Mouse (Mus musculus): ENCODE data around the gene Lsp1.

Lsp1 gene

GRCm38 (mm10) chr7:142460636-142461077, at the start of gene Lsp1:
Gene Lsp1 (plus strand): TSS chr7:142460809.
- DNase-seq (ENCODE audit: low read depth, low spot score) = no peak

DNA sequence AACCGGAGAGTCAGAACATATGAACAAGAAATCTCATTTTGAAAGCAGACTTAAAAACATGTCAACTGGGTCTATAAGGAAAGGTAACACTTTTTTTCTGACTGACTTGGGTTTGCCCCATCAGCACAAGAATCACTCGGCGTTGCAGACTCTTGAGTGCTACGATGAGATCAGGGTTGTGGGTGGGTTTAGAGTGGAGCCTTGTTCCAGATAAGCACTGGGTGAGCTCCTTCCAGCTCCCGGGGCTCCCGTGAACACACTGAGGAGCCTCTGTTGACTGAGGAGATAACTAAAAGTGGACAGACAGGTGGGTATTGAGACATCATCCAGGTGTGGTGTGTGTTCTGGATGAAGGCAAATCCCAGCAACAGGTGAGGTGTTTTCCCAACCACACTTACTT, 47.3 kb upstream of the Lsp1 start:
- DNase-seq (ENCODE audit: low read depth, low spot score) = no peak

DNA sequence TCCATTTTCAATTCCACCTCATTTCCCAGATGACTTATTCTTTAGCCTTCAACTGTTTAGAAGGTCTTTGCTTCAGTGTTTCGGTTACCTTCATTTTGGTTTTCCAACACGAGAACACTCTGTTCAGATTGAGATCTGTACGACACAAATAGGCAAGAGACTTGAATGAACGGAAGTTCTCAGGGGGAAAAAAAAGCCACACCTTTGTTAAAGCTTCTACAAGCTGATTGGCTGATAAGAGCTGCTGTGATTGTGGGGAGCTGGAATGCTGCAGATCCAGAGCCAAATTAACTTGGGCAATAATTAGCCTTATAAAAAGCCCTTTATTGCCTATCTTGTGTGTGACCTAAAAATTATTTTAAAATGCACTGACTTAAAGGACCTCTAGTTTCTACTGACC, 45.3 kb upstream of the Lsp1 start:
- DNase-seq (ENCODE audit: low read depth, low spot score) = no peak

- DNase-seq (ENCODE audit: low read depth, low spot score) = no peak
These were observed 44.4 kb upstream of the Lsp1 start for GRCm38 (mm10) chr7:142416225-142416624.

DNA sequence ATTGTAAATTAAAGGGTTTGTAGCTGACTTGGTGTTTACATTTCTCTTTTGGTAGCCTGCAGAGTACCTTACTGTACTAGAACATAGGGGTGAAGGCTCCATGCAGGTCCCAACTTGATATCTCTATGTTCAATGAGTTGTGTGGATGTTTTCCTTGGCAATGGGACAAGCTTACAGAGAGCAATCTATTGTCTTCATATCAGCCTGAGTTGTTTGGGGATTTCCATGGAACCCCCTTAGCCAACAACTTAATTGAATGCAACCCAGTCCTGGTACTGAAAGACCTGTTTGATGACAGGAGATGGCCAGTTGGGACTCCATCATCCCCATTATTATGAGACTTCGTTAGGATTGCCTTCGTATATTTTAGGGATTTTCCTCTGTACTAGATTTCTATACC, 42.6 kb upstream of the Lsp1 start:
- no peak for DNase-seq (ENCODE audit: low read depth, low spot score)

DNA sequence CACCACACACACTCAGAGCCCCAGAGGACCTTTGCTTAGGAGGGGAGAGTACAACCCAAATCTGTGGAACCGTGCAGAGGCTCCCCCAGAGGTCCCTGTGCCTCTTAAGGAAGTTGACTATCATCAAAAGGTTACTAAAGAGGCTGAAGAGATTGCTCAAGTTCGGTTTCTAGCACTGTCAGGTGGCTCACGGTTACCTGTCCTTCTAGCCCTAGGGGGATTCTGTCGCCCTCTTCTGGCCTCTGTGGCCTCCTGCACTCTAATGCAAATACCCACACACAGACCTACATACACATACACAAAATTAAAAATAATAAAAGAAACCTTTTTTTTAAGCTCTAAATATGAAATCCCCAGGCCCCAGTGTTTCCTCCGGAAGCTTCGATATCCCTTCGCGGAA, 41.9 kb upstream of the Lsp1 start:
- DNase-seq (ENCODE audit: low read depth, low spot score) = no peak

- DNase-seq (ENCODE audit: low read depth, low spot score) = no peak
These were observed 40.7 kb upstream of the Lsp1 start for GRCm38 (mm10) chr7:142419887-142420286.

DNA sequence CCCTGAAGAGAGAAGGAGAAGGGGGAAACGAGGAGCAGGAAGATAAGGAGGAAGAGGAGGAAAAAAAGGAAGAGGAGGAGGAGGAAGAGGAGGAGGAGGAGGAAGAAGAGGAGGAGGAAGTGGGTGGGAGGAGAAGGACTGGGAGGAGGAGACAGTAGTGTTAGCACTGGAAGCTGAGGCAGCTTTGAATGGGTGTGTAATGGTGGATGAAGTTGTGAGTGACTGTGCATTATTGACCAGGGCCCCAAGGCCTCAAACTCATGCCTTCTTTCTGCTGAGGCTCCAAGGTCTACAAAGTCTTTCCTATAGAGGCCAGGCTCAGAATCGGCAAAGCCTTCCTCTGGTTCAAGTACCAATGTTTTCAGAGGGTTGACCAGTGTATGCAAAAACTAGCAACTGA, 38.8 kb upstream of the Lsp1 start:
- DNase-seq (ENCODE audit: low read depth, low spot score) = no peak

GRCm38 (mm10) chr7:142425641-142426213, 34.9 kb upstream of the Lsp1 start:
- DNase-seq (ENCODE audit: low read depth, low spot score) = no peak

DNA sequence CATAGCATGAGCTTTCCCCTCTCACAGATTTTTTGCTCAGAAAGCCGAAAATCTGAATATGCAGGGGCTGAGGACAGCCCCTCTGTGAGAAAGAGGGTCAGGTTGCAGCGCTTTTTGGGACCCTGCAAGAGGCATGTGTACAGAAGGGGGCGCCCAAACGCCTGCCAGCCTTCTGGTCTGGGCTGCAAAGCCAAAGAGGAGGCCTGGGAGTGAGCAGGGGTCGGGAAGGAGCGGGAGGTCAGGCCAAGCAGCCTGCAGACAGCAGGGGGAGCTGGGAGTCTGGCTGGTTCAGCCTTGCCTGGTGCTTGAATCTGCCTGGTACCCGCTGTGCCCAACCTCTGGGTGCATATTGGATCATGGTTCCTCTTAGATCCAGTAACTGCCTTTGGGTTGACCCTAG, 32.4 kb upstream of the Lsp1 start:
- peak; percentile 86 for DNase-seq (ENCODE audit: low read depth, low spot score)

DNA sequence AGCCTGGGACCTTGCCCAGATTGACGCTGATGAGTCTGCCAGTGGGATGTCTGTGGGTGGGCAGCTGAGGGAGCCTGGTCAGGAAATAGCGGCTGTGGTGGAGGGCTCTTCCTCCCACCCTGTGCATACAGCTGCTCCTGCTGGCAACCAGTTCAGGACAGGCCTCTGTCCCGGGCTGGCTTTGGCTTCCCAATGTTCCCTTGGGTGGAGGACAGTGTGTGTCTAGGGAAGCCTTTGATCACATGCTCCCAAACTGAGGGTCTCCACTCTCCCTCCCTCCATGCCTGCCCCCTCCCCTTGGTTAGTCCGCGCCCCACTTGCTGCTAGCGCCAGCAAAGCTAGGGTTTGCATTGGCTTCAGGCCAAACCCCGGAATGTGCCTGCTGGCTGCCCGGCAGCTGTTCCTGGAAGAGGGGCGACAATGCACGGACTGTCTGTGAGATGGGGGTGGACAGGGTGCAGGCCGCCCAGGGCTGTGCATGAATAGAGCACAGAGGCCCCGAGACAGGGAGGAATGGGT, 30.4 kb upstream of the Lsp1 start:
- DNase-seq (ENCODE audit: low read depth, low spot score) = no peak

GRCm38 (mm10) chr7:142431106-142431505, 29.5 kb upstream of the Lsp1 start:
- DNase-seq (ENCODE audit: low read depth, low spot score) = no peak

DNA sequence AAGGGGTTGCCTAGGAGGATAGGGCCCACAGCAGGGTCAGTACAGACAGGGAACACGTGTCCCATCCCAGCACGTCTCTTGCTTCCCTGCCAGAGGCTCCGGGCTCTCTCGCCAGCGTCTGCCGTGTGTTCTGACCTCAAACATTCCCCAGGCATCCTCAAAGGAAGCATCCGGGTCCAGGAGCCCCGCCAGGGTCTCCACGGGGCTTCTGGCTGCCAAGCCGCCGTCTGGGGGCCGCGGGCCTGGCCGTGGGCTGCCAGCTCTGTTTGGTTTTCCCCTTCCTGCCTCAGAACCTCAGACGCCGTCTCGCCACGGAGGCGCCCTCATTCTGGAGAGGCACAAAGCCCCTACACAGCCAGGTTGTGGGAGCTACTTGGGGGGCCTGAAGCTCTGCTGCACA, 27.0 kb upstream of the Lsp1 start:
- DNase-seq (ENCODE audit: low read depth, low spot score) = no peak

DNA sequence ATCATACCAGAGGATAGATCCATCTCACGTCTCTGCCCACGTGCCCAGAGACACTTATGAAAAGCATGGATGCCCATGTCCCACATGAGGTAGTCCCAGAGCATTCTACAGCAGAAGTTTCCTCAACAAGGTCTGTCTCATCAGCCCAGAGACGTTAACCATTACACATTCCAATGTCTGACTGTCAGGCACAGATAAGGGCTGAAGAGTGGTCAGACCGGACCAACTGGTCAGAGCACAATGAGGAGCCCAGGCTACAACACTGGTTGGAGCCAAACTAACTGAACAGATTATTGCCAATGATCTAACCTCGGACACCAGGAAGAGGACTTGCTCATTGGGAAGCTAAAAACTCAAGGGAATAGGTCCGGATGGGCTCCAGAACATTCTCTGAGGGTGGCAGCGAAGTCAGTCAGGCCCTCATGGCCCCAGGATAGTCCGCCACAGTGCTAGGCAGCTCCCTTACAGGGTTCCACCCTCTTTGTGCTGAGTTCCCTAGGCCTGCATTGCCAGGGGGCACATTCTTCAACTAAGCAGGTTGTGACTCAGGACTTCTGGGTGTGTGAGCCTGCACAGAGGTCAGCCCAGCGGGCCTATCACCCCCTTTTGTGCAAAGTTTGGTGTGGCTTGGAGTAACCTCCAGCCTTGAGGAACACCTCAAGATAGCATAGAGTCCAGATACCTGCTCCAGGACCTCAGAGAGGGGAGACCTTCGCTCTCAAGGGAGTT, 26.3 kb upstream of the Lsp1 start, which contains the start of gene Syt8:
Gene Syt8 (plus strand): TSS at position 714 of the 729 bp plus-strand sequence.
- DNase-seq (ENCODE audit: low read depth, low spot score) = no peak

- DNase-seq (ENCODE audit: low read depth, low spot score) = peak; percentile 69
These were observed 25.1 kb upstream of the Lsp1 start for GRCm38 (mm10) chr7:142435524-142435923.

- peak; percentile 16 for DNase-seq (ENCODE audit: low read depth, low spot score)
These were observed 23.3 kb upstream of the Lsp1 start for GRCm38 (mm10) chr7:142437324-142437723.

- DNase-seq (ENCODE audit: low read depth, low spot score) = no peak
These were observed 20.6 kb upstream of the Lsp1 start for GRCm38 (mm10) chr7:142439966-142440365.

DNA sequence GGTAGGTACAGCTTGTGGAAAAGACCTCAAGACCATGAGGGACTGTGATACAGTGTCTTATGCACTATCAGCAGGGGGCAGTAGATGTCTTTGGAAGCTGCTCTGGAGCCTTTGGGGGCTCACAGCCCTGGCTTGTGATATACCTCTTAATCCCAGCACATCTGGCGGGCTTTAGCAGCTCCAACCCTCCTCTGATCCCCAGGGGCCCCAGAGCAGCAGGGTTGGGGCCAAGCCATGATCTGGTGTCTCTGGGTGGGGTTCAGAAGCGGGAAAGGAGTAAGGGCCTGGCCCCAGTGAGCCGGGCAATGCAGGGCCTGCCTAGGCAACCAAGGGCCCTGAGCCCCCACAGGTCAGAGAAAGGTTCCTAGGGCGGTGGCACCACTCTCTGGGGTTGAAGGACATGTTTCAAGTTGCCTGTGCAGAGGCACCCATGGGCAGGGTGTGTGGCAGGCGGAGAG, 19.9 kb upstream of the Lsp1 start:
- DNase-seq (ENCODE audit: low read depth, low spot score) = peak; percentile 60

- no peak for DNase-seq (ENCODE audit: low read depth, low spot score)
These were observed 19.0 kb upstream of the Lsp1 start, which contains the start of gene Tnni2 for GRCm38 (mm10) chr7:142441585-142441984. Gene Tnni2 (plus strand): TSS chr7:142441808.

- no peak for DNase-seq (ENCODE audit: low read depth, low spot score)
These were observed 18.3 kb upstream of the Lsp1 start for GRCm38 (mm10) chr7:142442081-142442907.

- DNase-seq (ENCODE audit: low read depth, low spot score) = no peak
These were observed 17.6 kb upstream of the Lsp1 start for GRCm38 (mm10) chr7:142442908-142443420.

DNA sequence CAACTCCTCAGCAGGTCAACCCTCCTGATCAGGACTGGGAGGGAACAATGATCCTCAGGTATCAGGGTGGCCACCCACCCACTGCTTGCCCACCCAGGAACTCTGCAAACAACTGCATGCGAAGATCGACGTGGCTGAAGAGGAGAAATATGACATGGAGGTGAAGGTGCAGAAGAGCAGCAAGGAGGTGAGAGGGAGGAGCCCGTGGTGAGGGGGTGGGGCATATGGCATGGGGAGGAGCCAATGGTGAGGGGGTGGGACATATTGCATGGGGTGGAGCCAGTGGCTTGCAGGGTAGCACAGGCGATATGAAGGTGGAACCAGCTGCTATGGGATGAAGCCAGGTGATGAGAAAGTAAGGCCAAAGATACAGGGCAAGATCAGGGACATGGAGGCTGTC, 17.1 kb upstream of the Lsp1 start:
- DNase-seq (ENCODE audit: low read depth, low spot score) = no peak

Data from ES-CJ7 (cell line).